Mouse (Mus musculus) bone marrow, adult 2 months (tissue): ENCODE results near the gene Sap30bp.

ENCODE experiments used
- CTCF ChIP-seq: fragments of 200-500 bp; IDR thresholded peaks from 2 replicates; pipeline ENCODE4 v1.5.1; 2011; ENCODE audit warnings: low read length, control low read depth; ENCODE audit not compliant: control insufficient read depth, insufficient read depth
- POLR2A ChIP-seq: fragments of 200-500 bp; IDR thresholded peaks from 2 replicates; pipeline ENCODE4 v1.6.1; 2011; ENCODE audit warnings: low read depth, mild to moderate bottlenecking, control low read depth, low read length, borderline replicate concordance; ENCODE audit not compliant: control insufficient read depth

DNA sequence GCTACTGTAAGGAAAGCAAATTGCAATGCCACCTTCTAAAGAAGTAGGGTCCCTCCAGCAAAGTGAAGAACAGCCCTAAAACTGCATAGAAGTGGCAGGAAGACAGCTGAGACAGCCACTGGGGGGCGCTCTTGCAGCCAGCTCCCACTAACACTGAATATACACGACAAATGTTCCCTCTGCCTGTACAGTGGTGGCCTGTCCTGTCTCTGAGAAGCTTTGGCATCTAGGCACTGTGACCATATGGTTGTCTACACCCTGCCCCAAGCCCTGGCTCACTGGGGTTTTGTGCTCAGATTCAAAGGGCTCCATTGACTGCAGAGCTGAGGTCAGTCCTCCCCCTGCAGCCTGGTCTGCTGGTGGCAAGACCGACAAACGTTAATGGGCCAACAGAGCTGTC lies 34.2 kb upstream of the Sap30bp start:
- TF ChIP-seq CTCF (peak; percentile 90), POLR2A (no peak)
